Mouse (Mus musculus) kidney, adult 10 weeks (tissue): Measurements from ENCODE around the gene Olfr524. TPM values are rescaled to one million over a fixed set of nuclear protein-coding genes. Genes with fewer than 3 reads are reported as not detected.

Experiments used
- polyA plus RNA-seq: library from polyadenylated mRNA; stranded (reverse); fragments of 350-450 nt; fragmentation: Illumina TruSeq; extraction: RNeasy Lipid Tissue Mini Kit (QIAGEN cat#74804); gene quantifications from one replicate; pipeline ENCODE4 v1.2.3, GENCODE M21; 2014; ENCODE audit warnings: low read depth, low replicate concordance

The Olfr524 gene
- polyA plus RNA-seq = not detected

DNA sequence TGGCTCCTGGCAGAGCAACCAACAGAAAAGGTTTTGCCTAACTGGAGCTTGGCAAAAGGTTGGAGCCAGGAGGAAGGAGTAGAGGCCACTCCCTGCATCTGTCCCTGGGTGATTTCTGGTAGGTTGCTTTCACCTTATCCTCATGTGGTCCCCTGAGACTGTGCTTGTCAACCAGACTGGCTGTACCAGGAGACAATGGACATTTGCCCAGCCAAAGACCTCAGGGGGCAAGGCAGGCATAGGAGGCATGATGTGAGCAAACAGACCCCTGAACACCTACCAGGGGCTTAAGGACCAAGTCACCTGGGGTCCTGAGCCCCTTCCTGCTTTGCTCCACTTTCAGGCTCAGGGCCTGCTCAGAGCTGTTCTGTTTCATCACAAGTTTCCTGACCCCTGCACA lies at the start of gene Olfr524:
Gene Olfr524 (minus strand): TSS at position 101 of the 400 bp plus-strand sequence.

GRCm38 (mm10) chr7:140247216-140247615 lies 41.5 kb upstream of the Olfr524 start, which contains the start of gene 5830411N06Rik:
5830411N06Rik (plus strand) TSS chr7:140247284.

GRCm38 (mm10) chr7:140217967-140218366 lies 12.2 kb upstream of the Olfr524 start, which contains the start of gene Cd163l1:
Cd163l1 (plus strand) TSS chr7:140218267.

DNA sequence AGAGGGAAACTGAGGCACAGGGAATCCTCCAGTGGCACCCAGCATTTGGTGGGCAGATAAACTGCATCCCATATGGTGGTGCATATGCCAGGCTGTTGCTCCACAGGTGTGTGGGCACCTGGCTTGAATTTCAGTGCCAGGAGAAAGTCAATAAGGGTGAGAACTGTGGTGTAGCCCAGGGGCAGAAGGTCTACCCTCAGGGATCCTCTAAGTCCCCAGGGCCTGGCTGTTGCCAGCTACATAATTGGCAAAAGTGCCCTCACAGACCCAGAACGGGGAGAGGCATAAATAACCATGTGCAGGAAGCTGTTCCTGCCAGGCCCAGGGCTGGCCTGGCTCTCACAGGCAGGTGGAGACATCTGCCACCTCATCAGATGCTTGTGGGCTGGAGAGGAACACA lies 32.8 kb downstream of the Olfr524 start, which contains the start of gene Olfr523:
Gene Olfr523 (plus strand): TSS at position 282 of the 400 bp plus-strand sequence.

DNA sequence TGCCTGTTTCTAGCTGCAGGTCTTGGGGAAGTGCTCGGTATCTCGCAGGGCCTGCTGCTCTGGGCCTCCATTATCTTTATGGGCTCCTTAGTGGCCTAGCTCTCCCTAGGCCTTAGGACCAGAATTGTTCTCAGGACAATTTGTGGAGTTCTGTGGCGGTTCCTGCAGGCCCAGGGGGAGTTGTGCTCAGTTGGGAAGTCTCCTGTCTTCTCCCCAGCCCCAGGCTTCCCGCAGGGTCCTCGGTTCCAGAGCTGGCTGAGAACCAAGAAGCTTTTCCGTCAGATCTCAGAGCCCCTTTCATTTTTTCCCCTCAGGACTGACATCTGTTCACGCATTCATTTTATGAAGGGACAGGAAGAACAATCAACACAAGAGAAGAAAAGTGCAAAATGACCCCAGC lies 41.1 kb downstream of the Olfr524 start, which contains the start of gene Olfr522:
Gene Olfr522 (minus strand): TSS at position 101 of the 400 bp plus-strand sequence.

DNA sequence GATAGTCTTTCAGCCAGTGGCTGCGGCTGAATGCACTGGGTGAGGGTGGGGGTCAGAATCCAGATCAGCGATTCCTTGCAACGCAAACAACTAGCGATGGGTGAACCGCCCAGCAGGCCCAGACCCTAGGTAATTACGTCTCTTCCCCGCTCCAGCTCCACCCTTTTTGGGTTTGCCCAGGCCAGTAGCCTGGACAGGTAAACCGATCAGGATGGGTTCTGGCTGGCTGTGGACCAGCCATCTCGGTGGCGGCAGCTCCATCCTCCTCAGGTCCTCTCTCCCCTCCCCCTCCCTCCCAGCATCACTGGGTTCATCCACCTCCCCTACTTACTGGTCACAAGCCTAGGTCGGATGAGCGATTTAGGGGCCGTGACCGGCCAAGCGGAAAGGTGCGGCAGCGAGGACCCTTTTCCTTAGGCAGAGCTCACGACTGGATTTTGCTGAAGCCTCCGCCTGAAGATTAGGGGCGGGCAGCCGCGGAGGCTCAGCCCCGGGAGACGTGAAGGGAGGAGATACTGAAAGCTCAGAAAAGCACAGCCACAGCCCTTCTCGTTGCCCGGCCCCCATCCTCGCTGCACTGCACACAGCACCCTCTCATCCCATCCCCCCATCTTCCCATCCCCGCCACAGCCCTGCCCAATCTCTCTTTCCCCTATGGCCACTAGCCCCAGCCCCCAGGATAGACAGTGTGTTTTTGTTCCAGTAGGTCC lies 51.4 kb downstream of the Olfr524 start, which contains the start of gene Sprn:
Gene Sprn (minus strand): TSS at position 660 of the 710 bp plus-strand sequence.

Other genes with a start within 250 kb of the Olfr524 start
- not detected for gene 6430531B16Rik, start 227.2 kb downstream of the Olfr524 start, polyA plus RNA-seq
- gene Adam8, start 213.4 kb downstream of the Olfr524 start, polyA plus RNA-seq = not detected
- gene Zfp511, start 169.6 kb downstream of the Olfr524 start, polyA plus RNA-seq = 6.5 TPM
- gene Tubgcp2, start 169.3 kb downstream of the Olfr524 start, polyA plus RNA-seq = 11.9 TPM
- gene Msx3, start 156.9 kb downstream of the Olfr524 start, polyA plus RNA-seq = not detected
- gene Caly, start 123.4 kb downstream of the Olfr524 start, polyA plus RNA-seq = not detected
- gene Prap1, start 112.6 kb downstream of the Olfr524 start, polyA plus RNA-seq = not detected
- gene Fuom, start 103.5 kb downstream of the Olfr524 start, polyA plus RNA-seq = 53.2 TPM
- gene Paox, start 90.2 kb downstream of the Olfr524 start, polyA plus RNA-seq = 2.5 TPM
- gene Echs1, start 89.5 kb downstream of the Olfr524 start, polyA plus RNA-seq = 157 TPM
- gene Mtg1, start 68.4 kb downstream of the Olfr524 start, polyA plus RNA-seq = 7.6 TPM
- gene Sprn, start 51.1 kb downstream of the Olfr524 start, polyA plus RNA-seq = not detected
- gene Olfr522, start 41.2 kb downstream of the Olfr524 start, polyA plus RNA-seq = not detected
- not detected for gene Olfr523, start 32.7 kb downstream of the Olfr524 start, polyA plus RNA-seq
- not detected for gene Cd163l1, start 12.3 kb upstream of the Olfr524 start, polyA plus RNA-seq
- gene 5830411N06Rik, start 41.3 kb upstream of the Olfr524 start, polyA plus RNA-seq = not detected
- not detected for gene Olfr525, start 114.9 kb upstream of the Olfr524 start, polyA plus RNA-seq
- gene Olfr527, start 128.1 kb upstream of the Olfr524 start, polyA plus RNA-seq = not detected
- gene Olfr60, start 155.7 kb upstream of the Olfr524 start, polyA plus RNA-seq = not detected
- not detected for gene Olfr530, start 170.4 kb upstream of the Olfr524 start, polyA plus RNA-seq
- not detected for gene Olfr531, start 197.0 kb upstream of the Olfr524 start, polyA plus RNA-seq
- not detected for gene Olfr532, start 215.7 kb upstream of the Olfr524 start, polyA plus RNA-seq